Mouse (Mus musculus) intestine, postnatal 0 days (tissue): Measurements from ENCODE around the gene Ptgir. TPM values are rescaled to one million over a fixed set of nuclear protein-coding genes. Genes with fewer than 3 reads are reported as not detected.

Experiments
- ATAC-seq: fragments of 200-750 bp; cut with Nextera tagmentation; 2 replicates; pipeline ENCODE4 v1.8.0; 2017; ENCODE audit warnings: mild to moderate bottlenecking, moderate TSS enrichment, moderate library complexity
- H3K27ac ChIP-seq: fragments of 300-500 bp; sonication (generic); 2 replicates; pipeline ENCODE4 v1.5.1; 2014; ENCODE audit warnings: mild to moderate bottlenecking, low read depth, low read length, moderate library complexity
- H3K27me3 ChIP-seq: fragments of 300-500 bp; sonication (generic); replicated peaks from 2 replicates; pipeline ENCODE4 v1.6.1; 2014; ENCODE audit warnings: low read length, mixed read lengths; ENCODE audit not compliant: control insufficient read depth, insufficient read depth
- H3K36me3 ChIP-seq: fragments of 300-500 bp; sonication (generic); 2 replicates; pipeline ENCODE4 v1.6.1; 2014; ENCODE audit warnings: mild to moderate bottlenecking, moderate library complexity; ENCODE audit not compliant: control insufficient read depth, insufficient read depth
- H3K4me1 ChIP-seq: fragments of 300-500 bp; sonication (generic); replicated peaks from 2 replicates; pipeline ENCODE4 v1.6.1; 2014; ENCODE audit warnings: antibody characterized with exemption, low read length, mixed read lengths; ENCODE audit not compliant: control insufficient read depth, insufficient read depth
- H3K4me2 ChIP-seq: fragments of 300-500 bp; sonication (generic); replicated peaks from 2 replicates; pipeline ENCODE4 v1.6.1; 2014; ENCODE audit warnings: low read depth, mild to moderate bottlenecking, moderate library complexity
- H3K4me3 ChIP-seq: fragments of 300-500 bp; sonication (generic); 2 replicates; pipeline ENCODE4 v1.5.1; 2014; ENCODE audit warnings: low read depth, low read length
- H3K9ac ChIP-seq: fragments of 300-500 bp; sonication (generic); 2 replicates; pipeline ENCODE4 v1.6.1; 2014; ENCODE audit warnings: mild to moderate bottlenecking, low read depth, low read length
- H3K9me3 ChIP-seq: fragments of 300-500 bp; sonication (generic); 2 replicates; pipeline ENCODE4 v1.6.1; 2016; ENCODE audit warnings: mixed run types; ENCODE audit not compliant: control insufficient read depth
- CTCF ChIP-seq: sonication (generic); IDR thresholded peaks from 2 replicates; pipeline ENCODE4 v1.5.1; 2016; ENCODE audit warnings: low read depth, mild to moderate bottlenecking, control low read depth, antibody characterized with exemption, moderate library complexity
- whole genome bisulfite sequencing: fragments of 180-500 bp; shearing (Covaris S2); extraction: QIAGEN DNeasy Blood & Tissue Kit; methylation state at CpG from one replicate; pipeline ENCODE4 v1.1.7; 2014; 5-methylcytosine and 5-hydroxymethylcytosine counted together
- polyA plus RNA-seq: library from polyadenylated mRNA; unstranded; fragments of >200 nt; fragmentation: Nextera tagmentation; extraction: Ambion mirVana; gene quantifications from 2 replicates; pipeline ENCODE4 v1.2.1, GENCODE M21; 2015

Ptgir gene
- 1.7 and 1.8 TPM in 2 replicates for polyA plus RNA-seq

DNA sequence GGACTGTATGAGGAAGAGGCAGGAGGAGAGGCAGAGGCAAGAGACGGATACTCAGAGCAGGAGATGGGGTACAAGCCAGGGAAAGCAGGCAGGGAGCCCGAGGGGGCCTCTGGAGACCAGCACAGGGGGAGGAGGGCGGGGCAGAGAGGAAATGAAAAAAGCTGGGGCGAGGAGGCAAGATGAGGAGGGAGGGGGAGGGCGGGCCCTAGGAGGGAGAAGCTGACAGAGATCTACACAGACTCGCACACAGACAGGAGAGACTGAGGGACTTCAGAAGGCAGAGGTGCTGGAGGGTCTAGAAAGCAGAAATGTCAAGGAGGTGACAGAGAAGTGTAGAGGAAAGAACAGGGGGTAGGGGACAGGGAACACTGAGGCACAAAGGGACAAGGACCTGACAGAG lies at the start of gene Ptgir:
Gene Ptgir (plus strand): TSS at position 210 of the 400 bp plus-strand sequence.
- 22% methylated on average over 6 of the region's 6 CpGs for WGBS
- TF ChIP-seq CTCF = no peak
- Histone ChIP-seq H3K27ac (no peak within 1 kb of the TSS; the same call in 1 of the 2 replicates), H3K36me3 (no peaks in the 10 kb centered on the region), H3K9ac (no peak within 1 kb of the TSS), H3K9me3 (no peaks in the 10 kb centered on the region), H3K4me3 (no peak within 1 kb of the TSS), H3K27me3 (no peaks in the 10 kb centered on the region), H3K4me1 (no peaks in the 10 kb centered on the region), H3K4me2 (no peak within 1 kb of the TSS; the same call in 1 of the 2 replicates)
- ATAC-seq = no peak

DNA sequence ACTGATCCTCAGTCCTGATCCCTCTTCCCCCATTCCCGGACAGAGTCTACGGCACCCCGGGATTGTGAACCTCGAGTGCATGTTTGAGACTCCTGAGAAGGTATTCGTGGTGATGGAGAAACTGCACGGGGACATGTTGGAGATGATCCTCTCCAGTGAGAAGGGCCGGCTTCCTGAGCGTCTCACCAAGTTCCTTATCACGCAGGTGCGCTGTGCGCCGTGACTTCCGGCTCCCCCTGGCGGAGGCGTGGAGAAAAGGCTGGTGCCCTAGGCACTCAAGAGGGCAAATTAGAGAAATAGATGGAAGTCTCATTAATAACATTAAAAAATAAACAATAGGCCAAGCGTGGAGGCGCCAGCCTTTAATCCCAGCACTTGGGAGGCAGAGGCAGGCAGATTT lies 48.0 kb upstream of the Ptgir start:
- peaks cover 72% of the 10 kb centered on the region for H3K36me3 ChIP-seq
- H3K4me1 ChIP-seq = no peaks in the 10 kb centered on the region
- no peak overlapping the region for H3K4me2 ChIP-seq
- TF ChIP-seq CTCF = peak; percentile 80
- H3K27ac ChIP-seq = no peak overlapping the region
- H3K4me3 ChIP-seq = no peak overlapping the region
- no peaks in the 10 kb centered on the region for H3K27me3 ChIP-seq
- 28% methylated on average over 17 of the region's 17 CpGs for WGBS
- 0 out of 2 replicates have a peak, but pooled peaks have one; percentile 36 for ATAC-seq
- no peak overlapping the region for H3K9ac ChIP-seq
- H3K9me3 ChIP-seq = no peaks in the 10 kb centered on the region

DNA sequence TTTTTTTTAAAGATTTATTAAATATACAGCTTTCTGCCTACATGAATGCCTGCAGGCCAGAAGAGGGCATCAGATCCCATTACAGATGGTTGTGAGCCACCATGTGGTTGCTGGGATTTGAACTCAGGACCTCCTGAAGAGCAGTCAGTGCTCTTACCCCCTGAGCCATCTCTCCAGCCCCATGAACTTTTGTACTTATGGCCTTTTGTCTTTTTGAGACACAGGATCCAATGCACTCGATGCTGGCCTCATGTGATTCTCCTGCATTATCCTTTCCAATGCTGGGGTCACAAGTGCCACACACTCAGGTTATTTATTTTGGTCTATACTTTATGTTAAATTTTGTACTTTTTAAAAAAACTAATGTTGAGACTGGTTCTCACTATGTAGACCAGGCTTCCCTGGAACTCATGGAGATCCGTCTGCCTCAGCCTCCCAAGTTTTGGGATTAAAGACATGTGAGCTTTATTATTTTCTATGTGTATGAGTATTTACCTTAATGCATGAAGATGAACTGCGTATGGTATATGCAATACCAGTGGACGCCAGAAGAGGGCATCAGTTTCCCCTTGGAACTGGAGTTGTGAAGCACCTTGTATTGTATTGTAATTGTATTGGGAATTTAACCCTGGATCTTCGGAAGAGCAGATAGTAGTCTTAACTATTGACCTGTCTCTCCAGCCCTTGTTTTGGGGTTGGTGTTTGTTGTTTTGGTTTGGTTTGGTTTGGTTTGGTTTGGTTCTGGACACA lies 46.2 kb upstream of the Ptgir start:
- Histone ChIP-seq H3K4me2 (no peak overlapping the region), H3K36me3 (peaks cover 72% of the 10 kb centered on the region), H3K27me3 (no peaks in the 10 kb centered on the region), H3K9ac (no peak overlapping the region), H3K9me3 (no peaks in the 10 kb centered on the region), H3K4me1 (no peaks in the 10 kb centered on the region), H3K27ac (no peak overlapping the region), H3K4me3 (no peak overlapping the region)
- TF ChIP-seq CTCF = peak; percentile 80
- ATAC-seq = no peak
- WGBS = 35% methylated on average over 5 of the region's 5 CpGs

DNA sequence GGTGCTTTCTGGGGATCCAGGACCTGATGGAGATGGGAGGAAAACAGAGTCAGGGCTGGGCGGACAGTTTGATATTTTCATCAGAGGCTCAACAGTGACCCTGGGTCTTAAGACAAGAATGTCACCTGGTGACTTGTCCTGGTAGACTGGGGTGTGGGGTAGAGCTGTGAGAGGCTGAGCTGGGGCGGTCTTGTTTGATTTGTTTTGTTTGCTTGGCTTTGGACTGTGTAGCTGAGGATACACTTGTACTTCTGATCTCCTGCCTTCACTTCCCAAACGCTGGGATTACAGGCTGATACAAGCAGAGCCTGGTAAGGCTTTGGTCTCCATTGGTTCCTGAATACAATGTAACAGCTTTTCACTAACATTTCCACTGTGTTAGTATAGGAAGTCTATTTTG lies 38.8 kb upstream of the Ptgir start:
- Histone ChIP-seq H3K36me3 (peaks cover 55% of the 10 kb centered on the region), H3K27me3 (no peaks in the 10 kb centered on the region), H3K4me2 (no peak overlapping the region), H3K9ac (no peak overlapping the region), H3K4me1 (no peaks in the 10 kb centered on the region), H3K27ac (no peak overlapping the region), H3K4me3 (no peak overlapping the region), H3K9me3 (no peaks in the 10 kb centered on the region)
- WGBS = 64% methylated on average over 3 of the region's 3 CpGs
- no peak for TF ChIP-seq CTCF
- ATAC-seq = no peak

DNA sequence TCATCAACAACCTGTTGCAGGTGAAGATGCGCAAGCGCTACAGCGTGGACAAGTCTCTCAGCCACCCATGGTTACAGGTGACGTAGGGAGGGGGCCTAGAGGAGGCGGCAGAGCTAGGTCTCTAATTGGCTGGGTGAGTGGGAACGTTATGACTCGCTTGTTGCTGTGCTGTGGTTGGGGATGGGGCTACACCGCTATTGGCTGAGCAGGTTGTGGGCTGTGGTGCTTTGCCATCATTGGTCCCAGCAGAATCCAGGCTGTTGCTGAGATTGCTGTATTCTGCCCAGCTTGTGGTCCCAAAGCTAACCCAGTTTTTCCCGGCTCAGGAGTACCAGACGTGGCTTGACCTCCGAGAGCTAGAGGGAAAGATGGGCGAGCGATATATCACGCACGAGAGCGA lies 36.8 kb upstream of the Ptgir start:
- Histone ChIP-seq H3K4me2 (no peak overlapping the region), H3K27me3 (no peaks in the 10 kb centered on the region)

DNA sequence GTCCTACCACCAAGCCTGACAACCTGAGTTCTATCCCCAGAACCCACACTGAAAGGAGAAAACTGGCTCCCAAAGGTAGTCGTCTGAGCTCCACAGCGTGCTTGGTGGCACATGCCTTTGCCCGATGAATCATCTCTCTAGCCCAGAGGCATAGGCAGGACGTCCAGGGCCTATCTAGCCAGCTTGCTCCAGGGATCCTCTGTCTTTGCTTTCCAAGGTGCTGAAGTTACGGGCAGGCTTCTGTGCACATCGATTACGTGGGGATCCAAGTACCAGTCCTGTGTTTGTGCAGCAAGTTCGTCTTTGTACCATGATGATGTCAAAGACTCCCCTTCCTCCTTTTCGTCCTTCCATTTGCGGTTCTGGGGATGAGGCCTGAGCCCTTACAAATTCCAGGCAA lies 34.7 kb upstream of the Ptgir start:
- 79% methylated on average over 10 of the region's 10 CpGs for WGBS
- H3K4me1 ChIP-seq = no peaks in the 10 kb centered on the region
- no peaks in the 10 kb centered on the region for H3K9me3 ChIP-seq
- no peak for TF ChIP-seq CTCF
- H3K4me2 ChIP-seq = no peak overlapping the region
- H3K36me3 ChIP-seq = peaks cover 22% of the 10 kb centered on the region; the same call in 1 of the 2 replicates
- no peaks in the 10 kb centered on the region for H3K27me3 ChIP-seq
- no peak overlapping the region for H3K4me3 ChIP-seq
- no peak for ATAC-seq
- H3K9ac ChIP-seq = no peak overlapping the region
- no peak overlapping the region for H3K27ac ChIP-seq

More for the DNA sequence above, 36.8 kb upstream of the Ptgir start:
- peaks cover 38% of the 10 kb centered on the region; the same call in 1 of the 2 replicates for H3K36me3 ChIP-seq
- H3K9ac ChIP-seq = no peak overlapping the region
- H3K4me3 ChIP-seq = no peak overlapping the region
- H3K4me1 ChIP-seq = no peaks in the 10 kb centered on the region
- ATAC-seq = peak; percentile 33; the same call in 1 of the 2 replicates
- H3K27ac ChIP-seq = no peak overlapping the region
- 44% methylated on average over 16 of the region's 16 CpGs for WGBS
- no peak for TF ChIP-seq CTCF
- H3K9me3 ChIP-seq = no peaks in the 10 kb centered on the region
